In genomic region chr12:16052353-16052752, GRCm38 (mm10) we compare ENCODE assay signal across 22 mouse cellular contexts.
DNase-seq lines count a peak whose midpoint lies in the region; ATAC-seq and TF ChIP-seq lines count a peak whose summit lies in the region.
"Had no signal": no experiment of that assay in that cellular context is flagged by ENCODE, and none has a peak within 500 bp of the region (broad histone marks: within the 10 kb centered on the region; RNA-seq: fewer than 3 reads in every experiment).

No protein-coding gene starts in this region.

- ATAC-seq in embryonic facial prominence, embryonic 11.5 days (replicated peaks; ENCODE audit: insufficient number of reproducible peaks, low FRiP score, low TSS enrichment, low read depth), result no peak
- ATAC-seq in lung, postnatal 0 days, result peak; percentile 75
- no peak for ATAC-seq in limb, embryonic 11.5 days (ENCODE audit: insufficient number of reproducible peaks, low FRiP score, low TSS enrichment, low read depth)
- ATAC-seq: inflammation-experienced regulatory T-cells, adult 6 months; midbrain, embryonic 16.5 days had no signal

- DNase-seq in embryonic facial prominence, embryonic 11.5 days (ENCODE audit: low spot score), result peak; percentile 72
- DNase-seq in embryonic facial prominence, embryonic 10.5 days (ENCODE audit: low spot score), result no peak
- DNase-seq in lung, postnatal 0 days (ENCODE audit: low spot score), result peak; percentile 72
- DNase-seq in lung, postnatal 14 days, result no peak
- peak; percentile 39 for DNase-seq in limb, embryonic 11.5 days (ENCODE audit: low spot score)
- DNase-seq in skeletal muscle tissue, adult 2 months (ENCODE audit: low read depth, low spot score), result peak; percentile 49
- no peak for DNase-seq in ovary, adult 18-20 months (ENCODE audit: low spot score)
- DNase-seq in left cerebral cortex, adult 18-20 months (ENCODE audit: low spot score in 2 of 2), result no peak
- DNase-seq: cerebellum, adult 8-10 months; heart, postnatal 14 days; kidney, adult 8-10 months; kidney, postnatal 25 days; right cerebral cortex, postnatal 25 days; thymus, postnatal 14 days had no signal

- TF ChIP-seq CTCF in lung, postnatal 0 days (IDR thresholded peaks at IDR 0.05), result no peak

- no peaks in the 10 kb centered on the region for H3K9me3 ChIP-seq in embryonic facial prominence, embryonic 11.5 days (replicated peaks; ENCODE audit: control insufficient read depth, low read length)
- no peaks in the 10 kb centered on the region for H3K9me3 ChIP-seq in embryonic facial prominence, embryonic 10.5 days
- no peaks in the 10 kb centered on the region for H3K9me3 ChIP-seq in lung, postnatal 0 days (ENCODE audit: low read length)
- no peaks in the 10 kb centered on the region for H3K9me3 ChIP-seq in limb, embryonic 11.5 days (ENCODE audit: control insufficient read depth, low read length)
- H3K9me3 ChIP-seq: G1E; heart, embryonic 12.5 days; hindbrain, embryonic 12.5 days; limb, embryonic 15.5 days; neural tube, embryonic 15.5 days had no signal

- no peaks in the 10 kb centered on the region for H3K27me3 ChIP-seq in embryonic facial prominence, embryonic 11.5 days (ENCODE audit: control insufficient read depth, insufficient read depth, low read length)
- H3K27me3 ChIP-seq in embryonic facial prominence, embryonic 10.5 days (replicated peaks; ENCODE audit: low read depth, poor library complexity, severe bottlenecking), result no peaks in the 10 kb centered on the region
- no peaks in the 10 kb centered on the region for H3K27me3 ChIP-seq in lung, postnatal 0 days (replicated peaks; ENCODE audit: insufficient read depth, low read length)
- no peaks in the 10 kb centered on the region for H3K27me3 ChIP-seq in limb, embryonic 11.5 days (ENCODE audit: control insufficient read depth, insufficient read depth, low read length)
- H3K27me3 ChIP-seq: heart, embryonic 12.5 days; hindbrain, embryonic 12.5 days; limb, embryonic 15.5 days; neural tube, embryonic 15.5 days had no signal

- WGBS in embryonic facial prominence, embryonic 11.5 days, result 41% methylated on average over 3 of the region's 3 CpGs
- WGBS in embryonic facial prominence, embryonic 10.5 days, result 46% methylated on average over 3 of the region's 3 CpGs
- 57% methylated on average over 3 of the region's 3 CpGs for WGBS in lung, postnatal 0 days
- 21% methylated on average over 3 of the region's 3 CpGs for WGBS in limb, embryonic 11.5 days

- H3K27ac ChIP-seq in embryonic facial prominence, embryonic 11.5 days (replicated peaks; ENCODE audit: low read depth, low read length), result no peak overlapping the region
- no peak overlapping the region for H3K27ac ChIP-seq in embryonic facial prominence, embryonic 10.5 days (replicated peaks)
- no peak overlapping the region for H3K27ac ChIP-seq in lung, postnatal 0 days (ENCODE audit: low read length)
- no peak overlapping the region for H3K27ac ChIP-seq in limb, embryonic 11.5 days (replicated peaks; ENCODE audit: low read depth, low read length)
- H3K27ac ChIP-seq: hindbrain, embryonic 12.5 days; limb, embryonic 15.5 days; neural tube, embryonic 15.5 days; stomach, postnatal 0 days had no signal

- no peak overlapping the region for H3K4me3 ChIP-seq in embryonic facial prominence, embryonic 11.5 days (ENCODE audit: low read depth, low read length)
- no peak overlapping the region for H3K4me3 ChIP-seq in embryonic facial prominence, embryonic 10.5 days
- no peak overlapping the region for H3K4me3 ChIP-seq in lung, postnatal 0 days (ENCODE audit: low read depth, low read length)
- no peak overlapping the region for H3K4me3 ChIP-seq in limb, embryonic 11.5 days (ENCODE audit: low read depth, low read length)
- H3K4me3 ChIP-seq: heart, embryonic 12.5 days; hindbrain, embryonic 12.5 days; limb, embryonic 15.5 days; neural tube, embryonic 15.5 days had no signal

- no peaks in the 10 kb centered on the region for H3K36me3 ChIP-seq in embryonic facial prominence, embryonic 11.5 days (replicated peaks; ENCODE audit: control insufficient read depth, insufficient read depth, low read depth, low read length)
- no peaks in the 10 kb centered on the region for H3K36me3 ChIP-seq in embryonic facial prominence, embryonic 10.5 days (replicated peaks)
- no peaks in the 10 kb centered on the region for H3K36me3 ChIP-seq in lung, postnatal 0 days (ENCODE audit: insufficient read depth, low read length)
- H3K36me3 ChIP-seq in limb, embryonic 11.5 days (ENCODE audit: control insufficient read depth, insufficient read depth, low read length), result no peaks in the 10 kb centered on the region
- H3K36me3 ChIP-seq: G1E; heart, embryonic 12.5 days; hindbrain, embryonic 12.5 days; limb, embryonic 15.5 days; neural tube, embryonic 15.5 days had no signal

- no peaks in the 10 kb centered on the region for H3K4me1 ChIP-seq in embryonic facial prominence, embryonic 11.5 days (ENCODE audit: control insufficient read depth, insufficient read depth, low read length)
- H3K4me1 ChIP-seq in embryonic facial prominence, embryonic 10.5 days, result peaks cover 7% of the 10 kb centered on the region; the same call in 1 of the 2 replicates
- no peaks in the 10 kb centered on the region for H3K4me1 ChIP-seq in lung, postnatal 0 days (ENCODE audit: insufficient read depth, low read depth, low read length)
- 0 out of 2 replicates have a peak, but pooled peaks cover 3% of the 10 kb centered on the region for H3K4me1 ChIP-seq in limb, embryonic 11.5 days (ENCODE audit: control insufficient read depth, insufficient read depth, low read length)
- H3K4me1 ChIP-seq: heart, embryonic 12.5 days; hindbrain, embryonic 12.5 days; neural tube, embryonic 15.5 days had no signal

- H3K4me2 ChIP-seq in embryonic facial prominence, embryonic 11.5 days (ENCODE audit: low read depth, low read length), result no peak overlapping the region
- no peak overlapping the region for H3K4me2 ChIP-seq in lung, postnatal 0 days (replicated peaks; ENCODE audit: low read depth, low read length)
- no peak overlapping the region for H3K4me2 ChIP-seq in limb, embryonic 11.5 days (ENCODE audit: low read depth, severe bottlenecking)
- H3K4me2 ChIP-seq: heart, embryonic 12.5 days; hindbrain, embryonic 12.5 days; limb, embryonic 15.5 days; neural tube, embryonic 15.5 days had no signal

- no peak overlapping the region for H3K9ac ChIP-seq in embryonic facial prominence, embryonic 11.5 days (replicated peaks; ENCODE audit: low read length)
- no peak overlapping the region for H3K9ac ChIP-seq in lung, postnatal 0 days (replicated peaks; ENCODE audit: low read depth)
- no peak overlapping the region for H3K9ac ChIP-seq in limb, embryonic 11.5 days (ENCODE audit: low read length)
- H3K9ac ChIP-seq: heart, embryonic 12.5 days; hindbrain, embryonic 12.5 days; limb, embryonic 15.5 days; neural tube, embryonic 15.5 days had no signal

- no peak for TF ChIP-seq EP300 in lung, postnatal 0 days (IDR thresholded peaks at IDR 0.05)

Comparison
In these comparisons a context has a peak if more than half of its experiments do, and no peak if none do; other contexts are left out.
1. DNase-seq: peak in embryonic facial prominence, embryonic 11.5 days (single experiment), lung, postnatal 0 days (single experiment), limb, embryonic 11.5 days (single experiment) and skeletal muscle tissue, adult 2 months (single experiment); none in embryonic facial prominence, embryonic 10.5 days (single experiment), lung, postnatal 14 days (single experiment), ovary, adult 18-20 months (single experiment) and left cerebral cortex, adult 18-20 months (0 of 2).